Mouse (Mus musculus) midbrain, embryonic 12.5 days (tissue): Measurements from ENCODE around the gene Gm26620. TPM values are rescaled to one million over a fixed set of nuclear protein-coding genes. Genes with fewer than 3 reads are reported as not detected.

Experiments
- ATAC-seq: fragments of 200-750 bp; cut with Nextera tagmentation; 2 replicates; pipeline ENCODE4 v1.8.0; 2017; ENCODE audit warnings: low read depth, moderate TSS enrichment, moderate library complexity; ENCODE audit not compliant: low FRiP score
- H3K27ac ChIP-seq: fragments of 300-500 bp; sonication (generic); replicated peaks from 2 replicates; pipeline ENCODE4 v1.5.1; 2016; ENCODE audit warnings: mild to moderate bottlenecking
- H3K27me3 ChIP-seq: fragments of 300-500 bp; sonication (generic); 2 replicates; pipeline ENCODE4 v1.6.1; 2016; ENCODE audit warnings: mild to moderate bottlenecking
- H3K36me3 ChIP-seq: fragments of 300-500 bp; sonication (generic); 2 replicates; pipeline ENCODE4 v1.6.1; 2016
- H3K4me1 ChIP-seq: fragments of 300-500 bp; sonication (generic); 2 replicates; pipeline ENCODE4 v1.6.1; 2016
- H3K4me2 ChIP-seq: fragments of 300-500 bp; sonication (generic); replicated peaks from 2 replicates; pipeline ENCODE4 v1.6.1; 2016; ENCODE audit warnings: mild to moderate bottlenecking, moderate library complexity
- H3K4me3 ChIP-seq: fragments of 300-500 bp; sonication (generic); 2 replicates; pipeline ENCODE4 v1.5.1; 2016; ENCODE audit warnings: mild to moderate bottlenecking
- H3K9ac ChIP-seq: fragments of 300-500 bp; sonication (generic); replicated peaks from 2 replicates; pipeline ENCODE4 v1.6.1; 2016; ENCODE audit warnings: mild to moderate bottlenecking, moderate library complexity
- H3K9me3 ChIP-seq: fragments of 300-500 bp; sonication (generic); 2 replicates; pipeline ENCODE4 v1.6.1; 2016; ENCODE audit warnings: mild to moderate bottlenecking
- WGBS: fragments of 180-500 bp; shearing (Covaris S2); methylation state at CpG from one replicate; pipeline ENCODE4 v1.1.7; 2016; 5-methylcytosine and 5-hydroxymethylcytosine counted together
- polyA plus RNA-seq: library from polyadenylated mRNA; unstranded; fragments of >200 nt; fragmentation: Nextera tagmentation; extraction: Ambion mirVana; gene quantifications from 2 replicates; pipeline ENCODE4 v1.2.1, GENCODE M21; 2016

The Gm26620 gene
- polyA plus RNA-seq, 1 experiment from 2014 or later = not detected

DNA sequence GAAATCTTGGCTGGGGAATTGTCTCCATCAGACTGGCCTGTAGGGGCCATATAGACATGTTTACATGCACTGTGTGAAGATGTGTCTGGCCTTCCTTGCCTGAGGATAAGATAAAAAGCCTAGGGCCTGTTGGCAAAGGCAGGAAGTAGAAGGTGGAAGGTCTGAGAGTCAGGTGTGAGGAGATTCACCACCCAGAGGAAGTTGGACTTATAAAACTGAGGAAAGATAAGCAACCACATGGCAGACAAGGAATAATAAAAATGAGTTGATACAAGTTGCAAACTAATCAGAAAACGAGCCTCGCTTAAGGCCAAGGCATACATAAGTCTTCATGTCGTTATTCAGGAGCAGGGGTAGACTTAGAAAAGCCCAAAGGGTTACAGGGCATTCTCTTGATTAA lies 9.2 kb upstream of the Gm26620 start:
- no peaks in the 10 kb centered on the region for H3K9me3 ChIP-seq
- 91% methylated on average over 3 of the region's 3 CpGs for WGBS
- H3K9ac ChIP-seq = no peak overlapping the region
- H3K27me3 ChIP-seq = no peaks in the 10 kb centered on the region
- ATAC-seq = no peak
- H3K36me3 ChIP-seq = peaks cover 29% of the 10 kb centered on the region
- H3K4me3 ChIP-seq = no peak overlapping the region
- H3K4me1 ChIP-seq = no peaks in the 10 kb centered on the region
- H3K4me2 ChIP-seq = no peak overlapping the region
- H3K27ac ChIP-seq = no peak overlapping the region

- H3K36me3 ChIP-seq = peaks cover 35% of the 10 kb centered on the region
- H3K9ac ChIP-seq = no peak overlapping the region
- no peaks in the 10 kb centered on the region for H3K4me1 ChIP-seq
- 98% methylated on average over 5 of the region's 5 CpGs for WGBS
- H3K9me3 ChIP-seq = no peaks in the 10 kb centered on the region
- H3K27me3 ChIP-seq = no peaks in the 10 kb centered on the region
- no peak overlapping the region for H3K27ac ChIP-seq
- H3K4me3 ChIP-seq = no peak overlapping the region
- H3K4me2 ChIP-seq = no peak overlapping the region
- no peak for ATAC-seq
Observed at GRCm38 (mm10) chr1:170876906-170877305, 8.0 kb upstream of the Gm26620 start.

- 90% methylated on average over 5 of the region's 5 CpGs for WGBS
- Histone ChIP-seq H3K36me3 (peaks cover 19% of the 10 kb centered on the region), H3K27ac (no peak overlapping the region), H3K4me2 (no peak overlapping the region), H3K4me3 (no peak overlapping the region), H3K4me1 (peaks cover 7% of the 10 kb centered on the region), H3K9me3 (no peaks in the 10 kb centered on the region), H3K27me3 (no peaks in the 10 kb centered on the region), H3K9ac (no peak overlapping the region)
- no peak for ATAC-seq
Observed at GRCm38 (mm10) chr1:170882915-170883485, 1.9 kb upstream of the Gm26620 start.

DNA sequence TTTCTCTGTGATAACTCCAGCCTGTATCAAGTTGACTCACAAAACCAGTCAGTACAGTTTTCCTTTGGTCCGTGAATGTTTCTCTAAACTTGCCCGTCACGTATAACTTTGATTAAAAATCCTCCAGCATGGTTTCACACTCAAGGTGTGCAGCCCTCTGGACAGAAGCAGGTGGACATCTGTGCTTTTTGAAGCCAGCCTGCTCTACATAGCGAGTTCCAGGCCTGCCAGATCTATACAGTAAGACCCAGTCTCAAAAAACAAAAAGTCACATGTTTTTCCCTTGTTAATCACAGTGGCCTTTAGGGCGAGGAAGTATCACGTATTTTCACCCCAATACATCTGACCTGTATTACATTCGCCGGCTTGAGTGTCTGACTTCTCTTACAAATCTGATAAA lies 475 bp upstream of the Gm26620 start:
- H3K4me3 ChIP-seq = peak overlapping the region; percentile 94
- WGBS = 32% methylated on average over 8 of the region's 8 CpGs
- H3K9me3 ChIP-seq = no peaks in the 10 kb centered on the region
- no peaks in the 10 kb centered on the region for H3K27me3 ChIP-seq
- peak overlapping the region; percentile 72 for H3K4me2 ChIP-seq
- H3K36me3 ChIP-seq = peaks cover 14% of the 10 kb centered on the region
- H3K4me1 ChIP-seq = peaks cover 7% of the 10 kb centered on the region
- H3K27ac ChIP-seq = no peak overlapping the region
- peak; percentile 2; the same call in 1 of the 2 replicates for ATAC-seq
- H3K9ac ChIP-seq = peak overlapping the region; percentile 91

DNA sequence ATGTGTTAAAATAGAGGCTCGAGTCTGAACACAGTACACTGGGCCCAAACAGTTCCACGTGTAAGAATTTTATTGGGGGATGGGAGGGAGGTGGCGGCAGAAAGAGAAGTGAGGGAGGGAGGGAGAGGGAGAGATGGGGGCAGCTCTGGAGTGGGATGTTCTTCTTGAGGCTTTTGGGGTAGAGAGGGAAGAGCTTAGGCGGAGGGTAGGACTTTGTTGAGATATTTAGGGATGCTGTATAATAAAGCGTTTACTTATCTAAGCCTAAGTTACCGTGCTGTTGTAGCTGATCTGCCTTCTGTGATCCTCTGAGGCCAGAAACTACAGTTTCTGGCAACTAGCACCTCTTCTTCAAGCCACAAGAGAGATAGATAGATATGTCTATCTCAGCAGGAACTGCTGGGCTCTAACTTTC lies 1.2 kb downstream of the Gm26620 start:
- no peak overlapping the region for H3K9ac ChIP-seq
- H3K9me3 ChIP-seq = no peaks in the 10 kb centered on the region
- no peak overlapping the region for H3K4me3 ChIP-seq
- no peak overlapping the region for H3K4me2 ChIP-seq
- H3K4me1 ChIP-seq = peaks cover 7% of the 10 kb centered on the region
- WGBS = 53% methylated on average over 6 of the region's 6 CpGs
- no peaks in the 10 kb centered on the region for H3K27me3 ChIP-seq
- no peak for ATAC-seq
- no peak overlapping the region for H3K27ac ChIP-seq
- H3K36me3 ChIP-seq = peaks cover 3% of the 10 kb centered on the region; the same call in 1 of the 2 replicates

GRCm38 (mm10) chr1:170889310-170889709 lies 4.4 kb downstream of the Gm26620 start:
- Histone ChIP-seq H3K4me3 (no peak overlapping the region), H3K36me3 (no peaks in the 10 kb centered on the region), H3K4me2 (no peak overlapping the region), H3K9ac (no peak overlapping the region), H3K27me3 (no peaks in the 10 kb centered on the region), H3K27ac (no peak overlapping the region), H3K9me3 (no peaks in the 10 kb centered on the region), H3K4me1 (peaks cover 4% of the 10 kb centered on the region)
- ATAC-seq = no peak
- WGBS = 76% methylated on average over 4 of the region's 4 CpGs

- H3K36me3 ChIP-seq = no peaks in the 10 kb centered on the region
- H3K9me3 ChIP-seq = no peaks in the 10 kb centered on the region
- no peaks in the 10 kb centered on the region for H3K4me1 ChIP-seq
- no peaks in the 10 kb centered on the region; the same call in 1 of the 2 replicates for H3K27me3 ChIP-seq
- H3K4me3 ChIP-seq = no peak overlapping the region
- no peak overlapping the region for H3K9ac ChIP-seq
- no peak overlapping the region for H3K27ac ChIP-seq
- ATAC-seq = no peak
- WGBS = 88% methylated on average over 2 of the region's 2 CpGs
- no peak overlapping the region for H3K4me2 ChIP-seq
Observed at GRCm38 (mm10) chr1:170891646-170892045, 6.8 kb downstream of the Gm26620 start.

DNA sequence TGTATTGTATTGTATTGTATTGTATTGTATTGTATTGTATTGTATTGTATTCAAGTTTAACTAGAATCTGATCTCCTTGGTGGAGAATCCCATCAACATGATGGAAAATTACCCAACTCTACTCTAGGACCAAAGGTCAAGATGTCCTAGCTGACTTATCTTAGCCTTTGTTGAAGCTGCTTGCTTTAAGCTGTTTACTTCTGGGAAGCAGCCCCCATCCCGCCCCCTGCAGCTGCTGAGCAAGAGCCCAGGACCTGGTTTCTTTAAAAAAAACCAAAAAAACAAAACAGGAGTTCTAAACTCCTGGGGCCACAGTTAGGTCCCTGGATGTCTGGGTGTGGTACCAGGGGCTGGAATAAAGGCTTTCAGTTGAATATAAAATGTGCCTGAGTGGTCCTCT lies 7.4 kb downstream of the Gm26620 start:
- Histone ChIP-seq H3K27ac (no peak overlapping the region), H3K4me1 (no peaks in the 10 kb centered on the region), H3K9ac (no peak overlapping the region), H3K4me3 (no peak overlapping the region), H3K4me2 (no peak overlapping the region), H3K9me3 (no peaks in the 10 kb centered on the region), H3K27me3 (no peaks in the 10 kb centered on the region; the same call in 1 of the 2 replicates), H3K36me3 (no peaks in the 10 kb centered on the region)
- WGBS = 68% methylated on average over 1 of the region's 1 CpGs
- ATAC-seq = no peak

DNA sequence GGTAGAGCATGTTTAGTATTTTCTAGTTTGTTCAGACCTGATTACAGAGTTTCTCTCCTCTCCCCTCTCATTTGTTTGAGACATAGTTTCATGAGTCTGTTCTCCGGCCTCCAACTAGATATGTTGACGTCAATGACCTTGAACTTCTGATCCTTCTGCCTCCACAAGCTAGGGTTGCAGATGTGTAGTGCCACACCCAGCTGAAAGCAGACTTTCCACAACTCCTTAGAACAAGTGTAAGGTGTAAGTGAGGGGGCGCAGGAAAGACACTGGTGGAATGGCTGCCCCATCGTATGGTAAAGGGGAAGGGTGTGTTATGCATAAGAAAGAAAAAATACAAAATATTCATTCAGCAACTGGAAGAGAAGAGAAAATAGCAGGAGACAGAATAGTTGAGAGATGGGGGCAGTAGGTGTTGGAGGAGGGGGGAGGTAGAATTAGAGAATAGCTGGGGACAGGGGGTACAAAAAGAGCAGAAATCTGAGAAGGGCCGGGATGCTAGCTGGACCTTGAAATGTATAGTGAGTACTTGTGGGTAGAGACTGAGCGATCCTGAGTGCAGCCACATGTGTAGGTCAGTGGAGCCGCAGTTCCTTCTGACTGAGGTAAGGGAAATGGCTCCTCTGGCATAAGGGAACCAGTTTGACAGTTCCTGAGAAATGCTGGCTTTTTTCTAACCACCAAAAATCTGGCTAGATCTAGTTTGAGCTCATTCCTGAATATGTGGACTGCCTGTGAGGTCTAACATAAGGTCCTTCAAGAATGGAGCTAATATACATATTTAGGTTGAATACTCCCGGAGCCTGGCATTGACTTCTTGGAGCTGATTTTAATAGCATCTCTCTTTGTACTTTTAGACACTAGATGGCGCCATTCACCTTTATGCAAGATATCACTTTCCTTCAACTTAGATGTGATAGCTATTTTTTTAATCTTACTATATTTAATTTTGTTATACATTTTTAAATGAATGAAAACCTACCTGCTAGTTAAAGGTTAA lies 10.0 kb downstream of the Gm26620 start:
- H3K36me3 ChIP-seq = no peaks in the 10 kb centered on the region
- H3K9ac ChIP-seq = no peak overlapping the region
- WGBS = 65% methylated on average over 9 of the region's 9 CpGs
- H3K4me3 ChIP-seq = no peak overlapping the region
- H3K27ac ChIP-seq = no peak overlapping the region
- H3K9me3 ChIP-seq = no peaks in the 10 kb centered on the region
- H3K4me1 ChIP-seq = no peaks in the 10 kb centered on the region
- no peaks in the 10 kb centered on the region; the same call in 1 of the 2 replicates for H3K27me3 ChIP-seq
- ATAC-seq = 0 out of 2 replicates have a peak, but pooled peaks have one; percentile 38
- no peak overlapping the region for H3K4me2 ChIP-seq

DNA sequence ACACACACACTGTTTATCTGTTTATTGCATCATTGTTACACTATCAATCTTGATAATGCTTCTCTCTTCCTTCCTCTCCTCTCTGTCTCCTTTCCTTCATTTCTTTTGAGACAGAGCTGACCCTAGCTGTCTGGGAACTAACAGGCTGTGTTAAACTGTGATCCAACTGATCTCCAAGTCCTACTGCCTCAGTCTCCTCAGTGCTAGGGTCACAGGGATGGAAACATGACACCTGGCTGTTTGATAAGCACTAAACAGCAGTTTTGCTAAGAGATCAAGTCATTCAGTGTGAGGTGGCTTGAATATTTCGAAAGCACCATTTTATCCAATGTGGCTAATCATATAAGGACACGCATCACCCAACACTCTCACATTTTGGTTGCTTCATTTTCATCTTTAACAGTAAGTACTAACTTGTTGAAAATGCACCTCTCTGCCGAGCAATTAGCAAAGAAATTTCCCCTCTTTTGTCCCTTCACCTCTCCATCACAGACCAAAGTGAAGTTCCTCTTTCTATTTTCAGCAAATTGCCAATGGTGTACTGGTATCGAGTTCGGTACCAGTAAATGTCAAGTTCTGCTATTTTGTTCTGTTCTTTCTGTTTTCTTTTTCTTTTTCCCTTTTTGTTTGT lies 11.9 kb downstream of the Gm26620 start:
- Histone ChIP-seq H3K4me1 (no peaks in the 10 kb centered on the region), H3K4me3 (no peak overlapping the region), H3K27me3 (peaks cover 2% of the 10 kb centered on the region; the same call in 1 of the 2 replicates), H3K27ac (no peak overlapping the region), H3K36me3 (no peaks in the 10 kb centered on the region), H3K9me3 (no peaks in the 10 kb centered on the region), H3K9ac (no peak overlapping the region), H3K4me2 (no peak overlapping the region)
- 81% methylated on average over 5 of the region's 5 CpGs for WGBS
- no peak for ATAC-seq

DNA sequence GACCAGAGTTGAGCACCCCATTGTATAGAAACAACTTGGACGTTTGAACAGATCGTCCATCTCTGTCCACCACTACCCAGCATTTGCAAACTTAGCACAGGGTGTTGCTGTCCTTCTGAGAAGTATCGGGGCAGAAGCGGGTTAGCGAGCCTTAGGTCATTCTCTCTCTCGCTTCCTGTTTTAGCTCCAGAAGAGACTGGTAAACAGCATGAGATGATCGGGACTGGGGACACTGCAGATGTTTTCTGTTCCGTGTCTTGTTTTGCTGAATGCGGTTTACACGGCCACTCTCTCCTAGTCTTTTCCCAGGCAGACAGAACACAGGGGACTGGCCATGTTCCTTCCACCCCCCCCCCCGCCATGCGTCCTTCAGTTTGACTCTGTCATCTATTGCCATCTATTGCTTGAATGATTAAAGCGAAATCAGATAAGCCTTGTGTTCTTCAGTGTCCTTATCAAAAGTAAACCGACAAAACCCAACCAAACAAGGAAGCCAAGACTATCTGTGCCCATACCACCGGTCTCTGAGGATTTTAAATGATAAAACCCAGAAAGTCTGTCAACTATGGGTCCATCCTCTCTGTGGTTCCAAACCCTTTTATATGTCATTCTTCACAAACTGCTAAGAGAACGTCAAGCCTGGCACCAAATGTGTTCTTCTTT lies 13.7 kb downstream of the Gm26620 start:
- H3K9ac ChIP-seq = no peak overlapping the region
- no peak for ATAC-seq
- H3K9me3 ChIP-seq = no peaks in the 10 kb centered on the region
- 81% methylated on average over 16 of the region's 16 CpGs for WGBS
- H3K4me2 ChIP-seq = no peak overlapping the region
- H3K27ac ChIP-seq = no peak overlapping the region
- H3K36me3 ChIP-seq = no peaks in the 10 kb centered on the region
- H3K4me1 ChIP-seq = no peaks in the 10 kb centered on the region
- H3K4me3 ChIP-seq = no peak overlapping the region
- peaks cover 17% of the 10 kb centered on the region for H3K27me3 ChIP-seq
